Mouse (Mus musculus): ENCODE measurements around the gene Car5a. TPM values are rescaled to one million over a fixed set of nuclear protein-coding genes. Genes with fewer than 3 reads are reported as not detected.
A peak's percentile ranks its signal among the peaks of the same experiment; 100 is the strongest.

The Car5a gene
- polyA plus RNA-seq, 1 experiment from 2014 or later, result not detected

DNA sequence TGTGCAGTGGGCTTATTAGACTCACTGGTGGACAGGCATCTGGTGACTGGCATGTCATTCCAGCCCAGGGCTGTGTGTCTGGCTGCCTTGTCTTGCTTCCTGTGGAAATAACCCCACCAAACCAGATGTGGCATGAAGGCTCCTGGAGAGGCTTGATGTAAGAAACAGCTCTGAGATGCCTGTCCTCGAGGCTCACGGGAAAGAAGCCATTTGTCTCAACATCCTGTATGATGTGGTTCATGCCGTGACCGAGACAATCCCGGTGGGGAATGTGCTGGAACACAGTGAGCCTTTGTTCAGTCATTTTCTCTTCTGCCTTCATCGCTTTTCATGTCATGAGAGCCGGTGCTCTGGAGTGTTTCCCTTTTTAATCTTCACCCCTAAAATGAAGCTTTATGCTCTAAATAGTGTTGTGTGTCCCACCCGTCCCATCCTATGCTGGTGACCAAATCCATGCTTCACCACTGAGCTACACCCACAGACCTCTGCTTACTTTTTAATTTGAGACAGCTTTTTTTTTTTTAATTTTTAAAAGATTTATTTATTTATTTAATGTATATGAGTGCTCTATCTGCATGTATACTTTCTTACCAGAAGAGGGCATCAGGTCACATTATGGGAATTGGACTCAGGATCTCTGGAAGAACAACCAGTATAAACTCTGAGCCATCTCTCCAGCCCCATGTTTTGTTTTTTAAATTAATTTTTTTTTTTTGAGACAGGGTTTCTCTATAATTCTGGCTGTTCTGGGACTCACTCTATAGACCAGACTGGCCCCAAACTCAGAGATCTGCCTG is 20.2 kb upstream of the Car5a start:
- 59% methylated on average over 8 of the region's 8 CpGs for whole genome bisulfite sequencing
- ATAC-seq (ENCODE audit: low FRiP score), result no peak
- no peak overlapping the region for H3K27ac ChIP-seq
- no peak overlapping the region for H3K4me2 ChIP-seq (replicated peaks)
- no peaks in the 10 kb centered on the region for H3K9me3 ChIP-seq (ENCODE audit: control insufficient read depth, low read length)
- no peak overlapping the region for H3K9ac ChIP-seq
- peaks cover 31% of the 10 kb centered on the region for H3K4me1 ChIP-seq (replicated peaks; ENCODE audit: control insufficient read depth, insufficient read depth, low read length)
- H3K36me3 ChIP-seq (replicated peaks; ENCODE audit: control insufficient read depth, insufficient read depth), result no peaks in the 10 kb centered on the region
- DNase-seq (ENCODE audit: low spot score), result no peak
- no peaks in the 10 kb centered on the region for H3K27me3 ChIP-seq (ENCODE audit: control insufficient read depth, insufficient read depth, low read length)
- no peak overlapping the region for H3K4me3 ChIP-seq (replicated peaks; ENCODE audit: low read length)

DNA sequence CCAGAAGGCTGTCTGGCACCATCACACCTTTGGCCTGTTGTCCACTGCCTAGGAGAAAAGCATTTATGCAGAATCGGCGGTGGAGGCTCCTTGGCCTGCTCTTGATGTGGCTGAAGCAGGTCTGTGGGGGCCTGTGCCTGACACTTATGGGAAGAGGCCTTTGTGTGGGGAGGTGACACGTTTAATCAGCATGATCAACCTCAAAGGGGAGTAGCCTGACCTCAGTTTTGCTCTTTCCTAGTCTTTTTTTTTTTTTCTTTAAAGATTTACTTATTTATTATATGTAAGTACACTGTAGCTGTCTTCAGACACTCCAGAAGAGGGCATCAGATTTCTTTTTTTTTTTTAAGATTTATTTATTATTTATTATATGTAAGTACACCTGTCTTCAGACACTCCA is 18.2 kb upstream of the Car5a start:
- Histone ChIP-seq H3K27ac (no peak overlapping the region), H3K27me3 (ENCODE audit: control insufficient read depth, insufficient read depth, low read length) (no peaks in the 10 kb centered on the region), H3K4me1 (replicated peaks; ENCODE audit: control insufficient read depth, insufficient read depth, low read length) (peaks cover 23% of the 10 kb centered on the region), H3K4me3 (replicated peaks; ENCODE audit: low read length) (no peak overlapping the region), H3K4me2 (replicated peaks) (no peak overlapping the region), H3K9me3 (ENCODE audit: control insufficient read depth, low read length) (no peaks in the 10 kb centered on the region), H3K36me3 (replicated peaks; ENCODE audit: control insufficient read depth, insufficient read depth) (no peaks in the 10 kb centered on the region), H3K9ac (no peak overlapping the region)
- ATAC-seq (ENCODE audit: low FRiP score), result no peak
- WGBS, result 83% methylated on average over 3 of the region's 3 CpGs
- no peak for DNase-seq (ENCODE audit: low spot score)

DNA sequence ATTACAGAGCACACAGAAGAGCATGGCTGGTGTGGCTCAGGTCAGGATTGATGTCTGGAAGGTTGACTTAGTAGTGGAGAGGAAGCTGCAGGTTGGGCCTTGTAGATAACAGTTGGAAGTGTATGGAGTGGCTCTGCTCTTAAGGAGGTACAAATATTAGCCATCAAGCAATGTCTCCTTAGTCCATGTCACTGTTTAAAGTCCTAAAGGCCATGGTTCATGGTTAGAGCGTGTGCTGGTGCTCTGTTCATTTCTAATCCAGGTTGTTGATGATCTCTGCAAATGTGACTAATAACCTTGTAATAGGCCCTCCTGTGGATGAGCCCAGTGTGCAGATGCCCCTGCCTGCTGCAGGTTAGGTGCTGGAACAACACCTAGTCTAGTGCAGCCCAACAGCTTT is 13.7 kb upstream of the Car5a start:
- H3K36me3 ChIP-seq (replicated peaks; ENCODE audit: control insufficient read depth, insufficient read depth), result peaks cover 14% of the 10 kb centered on the region
- H3K9ac ChIP-seq, result no peak overlapping the region
- no peaks in the 10 kb centered on the region for H3K9me3 ChIP-seq (ENCODE audit: control insufficient read depth, low read length)
- H3K27me3 ChIP-seq (ENCODE audit: control insufficient read depth, insufficient read depth, low read length), result no peaks in the 10 kb centered on the region
- no peaks in the 10 kb centered on the region for H3K4me1 ChIP-seq (replicated peaks; ENCODE audit: control insufficient read depth, insufficient read depth, low read length)
- no peak for DNase-seq (ENCODE audit: low spot score)
- 85% methylated on average over 1 of the region's 1 CpGs for WGBS
- no peak overlapping the region for H3K27ac ChIP-seq
- H3K4me2 ChIP-seq (replicated peaks), result no peak overlapping the region
- no peak for ATAC-seq (ENCODE audit: low FRiP score)
- no peak overlapping the region for H3K4me3 ChIP-seq (replicated peaks; ENCODE audit: low read length)

DNA sequence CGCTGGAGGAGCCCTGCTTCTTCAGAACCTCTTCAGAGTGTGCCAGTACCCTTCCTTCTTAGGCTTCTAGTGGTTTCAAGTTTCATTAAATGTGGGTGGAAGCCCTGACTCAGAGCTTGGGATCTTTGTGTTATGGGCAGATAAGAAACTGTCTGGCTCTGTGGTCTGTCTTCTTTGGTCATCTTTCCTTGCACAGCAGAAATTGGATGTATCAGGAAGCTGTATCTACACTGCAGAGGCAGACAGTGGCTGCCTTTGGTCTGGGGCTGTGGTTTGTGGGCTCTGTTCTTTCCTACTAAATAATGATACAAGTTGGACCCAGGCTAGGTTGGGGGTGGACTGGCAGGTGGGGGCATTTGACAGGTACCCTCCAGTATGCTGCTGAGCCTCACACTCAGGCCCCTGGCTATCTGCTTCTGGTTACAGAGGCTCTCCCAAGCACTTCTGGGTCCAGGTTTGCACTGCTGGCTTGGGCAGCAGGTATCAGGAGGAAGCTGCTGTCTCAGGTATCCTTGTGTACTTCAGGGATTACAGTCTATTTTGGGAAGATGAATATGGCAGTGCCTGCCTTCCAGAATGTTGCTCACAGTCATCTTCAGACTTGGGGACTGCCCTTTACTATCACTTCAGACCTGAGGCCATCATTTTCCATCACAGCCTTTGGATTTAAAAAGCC is 11.3 kb upstream of the Car5a start:
- no peak overlapping the region for H3K9ac ChIP-seq
- H3K9me3 ChIP-seq (ENCODE audit: control insufficient read depth, low read length), result no peaks in the 10 kb centered on the region
- peaks cover 15% of the 10 kb centered on the region for H3K4me1 ChIP-seq (replicated peaks; ENCODE audit: control insufficient read depth, insufficient read depth, low read length)
- H3K4me2 ChIP-seq (replicated peaks), result no peak overlapping the region
- no peak overlapping the region for H3K27ac ChIP-seq
- DNase-seq (ENCODE audit: low spot score) (no peak), ATAC-seq (ENCODE audit: low FRiP score) (no peak)
- 88% methylated on average over 1 of the region's 1 CpGs for WGBS
- peaks cover 14% of the 10 kb centered on the region for H3K36me3 ChIP-seq (replicated peaks; ENCODE audit: control insufficient read depth, insufficient read depth)
- no peak overlapping the region for H3K4me3 ChIP-seq (replicated peaks; ENCODE audit: low read length)
- no peaks in the 10 kb centered on the region for H3K27me3 ChIP-seq (ENCODE audit: control insufficient read depth, insufficient read depth, low read length)

DNA sequence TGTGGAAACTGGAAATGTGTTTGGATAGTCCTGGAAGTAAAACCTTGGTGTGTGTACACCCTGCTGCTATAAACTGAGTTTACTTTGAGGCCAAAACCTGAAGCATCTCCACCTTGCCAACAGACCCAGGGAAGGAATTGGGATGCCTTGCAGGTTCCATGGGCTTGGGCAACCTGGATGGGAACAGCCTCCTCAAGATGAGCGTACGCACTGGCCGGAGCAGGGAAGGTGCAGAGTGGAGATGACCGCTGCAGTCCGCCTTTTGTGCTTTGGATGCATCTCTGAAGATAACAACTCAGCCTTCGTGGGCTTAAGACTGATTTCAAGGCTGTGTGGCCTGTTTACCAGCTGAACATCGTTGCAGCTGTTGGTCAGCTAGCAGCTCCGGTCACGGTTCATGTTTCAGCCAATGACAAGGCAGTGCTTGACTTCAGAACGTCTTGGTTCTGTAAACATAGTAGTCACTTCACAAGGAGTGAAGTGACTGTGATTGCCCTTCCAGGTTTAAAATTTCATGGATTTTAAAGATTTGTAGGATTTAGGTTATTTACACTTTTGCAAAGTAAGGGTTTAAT is 10.4 kb upstream of the Car5a start:
- ATAC-seq (ENCODE audit: low FRiP score) (no peak), DNase-seq (ENCODE audit: low spot score) (no peak)
- Histone ChIP-seq H3K4me3 (replicated peaks; ENCODE audit: low read length) (no peak overlapping the region), H3K4me1 (replicated peaks; ENCODE audit: control insufficient read depth, insufficient read depth, low read length) (peaks cover 15% of the 10 kb centered on the region), H3K4me2 (replicated peaks) (no peak overlapping the region), H3K9ac (no peak overlapping the region), H3K27ac (no peak overlapping the region), H3K36me3 (replicated peaks; ENCODE audit: control insufficient read depth, insufficient read depth) (peaks cover 14% of the 10 kb centered on the region), H3K9me3 (ENCODE audit: control insufficient read depth, low read length) (no peaks in the 10 kb centered on the region), H3K27me3 (ENCODE audit: control insufficient read depth, insufficient read depth, low read length) (no peaks in the 10 kb centered on the region)
- 85% methylated on average over 10 of the region's 10 CpGs for WGBS

DNA sequence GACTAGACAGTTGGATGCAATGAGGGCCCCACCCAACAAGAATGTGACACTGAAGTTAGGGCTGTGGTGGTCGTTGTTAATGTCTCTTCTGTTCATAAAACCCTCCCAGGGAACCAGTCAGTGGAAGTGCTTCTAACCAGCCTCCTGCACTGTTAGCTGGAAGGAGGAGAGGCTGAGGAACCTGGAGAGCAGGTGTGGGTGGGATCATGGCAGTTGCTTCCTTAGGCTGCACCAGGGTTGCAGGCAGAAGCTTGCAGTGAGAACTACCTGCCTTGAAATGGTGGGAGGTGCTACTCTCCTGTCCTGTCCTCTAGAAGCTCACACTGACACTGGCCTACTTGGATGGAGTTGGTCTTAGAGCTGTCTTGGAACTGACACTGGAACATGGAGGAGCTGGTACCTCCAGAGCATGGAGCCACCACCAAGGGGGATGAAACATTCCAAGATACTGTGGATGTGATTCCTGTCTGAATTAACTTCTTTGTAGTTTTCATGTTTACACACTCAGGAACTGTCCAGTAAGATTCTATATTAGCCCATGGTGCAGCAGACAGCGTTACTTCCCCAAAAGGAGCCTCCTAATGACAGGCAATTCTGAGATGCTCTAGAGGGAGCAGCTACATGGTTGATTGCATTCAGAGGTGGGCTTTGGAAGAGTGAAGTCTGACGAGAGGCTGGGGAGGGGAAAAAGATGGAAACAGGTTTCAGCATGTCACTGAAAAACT is 9.3 kb upstream of the Car5a start:
- Histone ChIP-seq H3K27ac (no peak overlapping the region), H3K9me3 (ENCODE audit: control insufficient read depth, low read length) (no peaks in the 10 kb centered on the region), H3K36me3 (replicated peaks; ENCODE audit: control insufficient read depth, insufficient read depth) (peaks cover 14% of the 10 kb centered on the region), H3K4me2 (replicated peaks) (no peak overlapping the region), H3K4me1 (replicated peaks; ENCODE audit: control insufficient read depth, insufficient read depth, low read length) (peaks cover 15% of the 10 kb centered on the region), H3K9ac (no peak overlapping the region), H3K4me3 (replicated peaks; ENCODE audit: low read length) (no peak overlapping the region), H3K27me3 (ENCODE audit: control insufficient read depth, insufficient read depth, low read length) (no peaks in the 10 kb centered on the region)
- DNase-seq (ENCODE audit: low spot score) (no peak), ATAC-seq (ENCODE audit: low FRiP score) (no peak)
- 67% methylated on average over 3 of the region's 3 CpGs for WGBS

DNA sequence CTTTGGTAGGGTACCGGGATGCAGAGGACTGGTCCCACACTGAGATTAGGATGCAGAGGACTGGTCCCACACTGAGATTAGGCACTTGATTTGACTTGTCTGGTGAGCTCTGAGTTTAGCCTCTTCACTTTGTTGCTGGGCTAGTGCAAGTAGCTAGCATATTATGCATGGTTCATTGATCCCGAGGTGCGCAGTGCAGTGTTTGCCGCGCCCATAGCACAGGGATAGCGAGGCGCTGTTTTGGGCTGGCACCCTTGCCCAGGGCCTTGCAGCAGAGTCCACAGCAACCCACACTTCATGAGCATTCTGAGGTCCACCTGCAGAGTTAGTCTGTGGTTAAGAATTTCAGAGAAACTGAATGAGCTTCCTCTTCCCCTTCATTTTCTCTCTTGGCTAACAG is 8.1 kb upstream of the Car5a start:
- no peak overlapping the region for H3K27ac ChIP-seq
- H3K9me3 ChIP-seq (ENCODE audit: control insufficient read depth, low read length), result no peaks in the 10 kb centered on the region
- H3K4me2 ChIP-seq (replicated peaks), result peak overlapping the region; percentile 97
- peaks cover 14% of the 10 kb centered on the region for H3K36me3 ChIP-seq (replicated peaks; ENCODE audit: control insufficient read depth, insufficient read depth)
- no peak overlapping the region for H3K4me3 ChIP-seq (replicated peaks; ENCODE audit: low read length)
- DNase-seq (ENCODE audit: low spot score), result no peak
- 87% methylated on average over 7 of the region's 7 CpGs for WGBS
- H3K4me1 ChIP-seq (replicated peaks; ENCODE audit: control insufficient read depth, insufficient read depth, low read length), result peaks cover 24% of the 10 kb centered on the region
- H3K27me3 ChIP-seq (ENCODE audit: control insufficient read depth, insufficient read depth, low read length), result no peaks in the 10 kb centered on the region
- peak overlapping the region; percentile 26; the same call in 1 of the 2 replicates for H3K9ac ChIP-seq
- no peak for ATAC-seq (ENCODE audit: low FRiP score)

DNA sequence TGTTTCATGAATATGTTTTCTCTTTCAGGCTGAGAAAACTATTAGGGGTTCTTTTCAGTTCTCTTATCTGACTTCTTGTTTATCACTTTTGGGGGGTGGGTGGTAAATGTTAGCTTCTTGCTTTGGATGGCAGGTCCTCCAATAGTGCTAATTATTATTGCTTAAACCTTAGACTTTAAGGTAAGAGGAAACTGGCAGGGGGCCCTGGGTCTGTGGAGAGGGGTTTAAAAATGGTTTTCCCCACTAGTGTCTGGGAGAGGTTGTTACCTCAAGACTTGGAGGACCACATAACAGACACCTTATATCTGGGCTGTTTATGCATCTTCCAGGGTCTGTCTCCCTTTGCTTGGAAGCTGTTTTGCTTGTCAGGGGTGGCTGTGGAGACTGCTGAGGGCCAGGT is 7.4 kb upstream of the Car5a start:
- no peak for DNase-seq (ENCODE audit: low spot score)
- H3K4me3 ChIP-seq (replicated peaks; ENCODE audit: low read length), result peak overlapping the region; percentile 92
- H3K27me3 ChIP-seq (ENCODE audit: control insufficient read depth, insufficient read depth, low read length), result no peaks in the 10 kb centered on the region
- H3K4me2 ChIP-seq (replicated peaks), result peak overlapping the region; percentile 97
- no peak for ATAC-seq (ENCODE audit: low FRiP score)
- H3K27ac ChIP-seq, result no peak overlapping the region
- peaks cover 14% of the 10 kb centered on the region for H3K36me3 ChIP-seq (replicated peaks; ENCODE audit: control insufficient read depth, insufficient read depth)
- H3K9me3 ChIP-seq (ENCODE audit: control insufficient read depth, low read length), result no peaks in the 10 kb centered on the region
- peaks cover 29% of the 10 kb centered on the region for H3K4me1 ChIP-seq (replicated peaks; ENCODE audit: control insufficient read depth, insufficient read depth, low read length)
- H3K9ac ChIP-seq, result peak overlapping the region; percentile 26; the same call in 1 of the 2 replicates

DNA sequence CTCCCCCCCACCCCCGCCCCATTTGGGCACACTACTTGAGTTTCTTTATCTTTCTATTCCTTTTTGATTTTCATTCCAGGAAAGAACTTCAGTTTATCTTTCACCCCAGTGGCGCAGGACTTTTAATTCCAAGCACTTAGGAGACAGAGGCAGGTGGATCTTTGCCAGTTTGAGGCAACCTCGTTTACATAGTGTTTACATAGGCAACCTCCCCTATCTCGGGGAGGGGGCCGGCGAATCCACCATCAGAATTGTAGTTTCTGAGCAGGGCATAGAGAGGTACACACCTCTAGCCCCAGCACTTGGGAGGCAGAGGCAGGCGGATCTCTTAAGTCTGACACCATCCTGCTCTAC is 6.9 kb upstream of the Car5a start:
- WGBS, result 35% methylated on average over 7 of the region's 7 CpGs
- Histone ChIP-seq H3K36me3 (replicated peaks; ENCODE audit: control insufficient read depth, insufficient read depth) (peaks cover 14% of the 10 kb centered on the region), H3K9ac (peak overlapping the region; percentile 95), H3K4me2 (replicated peaks) (peak overlapping the region; percentile 97), H3K27ac (peak overlapping the region; percentile 95), H3K4me1 (replicated peaks; ENCODE audit: control insufficient read depth, insufficient read depth, low read length) (peaks cover 29% of the 10 kb centered on the region), H3K9me3 (ENCODE audit: control insufficient read depth, low read length) (no peaks in the 10 kb centered on the region), H3K27me3 (ENCODE audit: control insufficient read depth, insufficient read depth, low read length) (no peaks in the 10 kb centered on the region), H3K4me3 (replicated peaks; ENCODE audit: low read length) (peak overlapping the region; percentile 92)
- ATAC-seq (ENCODE audit: low FRiP score) (no peak), DNase-seq (ENCODE audit: low spot score) (no peak)
